Mouse (Mus musculus): ENCODE data around the gene Prlr.

DNA sequence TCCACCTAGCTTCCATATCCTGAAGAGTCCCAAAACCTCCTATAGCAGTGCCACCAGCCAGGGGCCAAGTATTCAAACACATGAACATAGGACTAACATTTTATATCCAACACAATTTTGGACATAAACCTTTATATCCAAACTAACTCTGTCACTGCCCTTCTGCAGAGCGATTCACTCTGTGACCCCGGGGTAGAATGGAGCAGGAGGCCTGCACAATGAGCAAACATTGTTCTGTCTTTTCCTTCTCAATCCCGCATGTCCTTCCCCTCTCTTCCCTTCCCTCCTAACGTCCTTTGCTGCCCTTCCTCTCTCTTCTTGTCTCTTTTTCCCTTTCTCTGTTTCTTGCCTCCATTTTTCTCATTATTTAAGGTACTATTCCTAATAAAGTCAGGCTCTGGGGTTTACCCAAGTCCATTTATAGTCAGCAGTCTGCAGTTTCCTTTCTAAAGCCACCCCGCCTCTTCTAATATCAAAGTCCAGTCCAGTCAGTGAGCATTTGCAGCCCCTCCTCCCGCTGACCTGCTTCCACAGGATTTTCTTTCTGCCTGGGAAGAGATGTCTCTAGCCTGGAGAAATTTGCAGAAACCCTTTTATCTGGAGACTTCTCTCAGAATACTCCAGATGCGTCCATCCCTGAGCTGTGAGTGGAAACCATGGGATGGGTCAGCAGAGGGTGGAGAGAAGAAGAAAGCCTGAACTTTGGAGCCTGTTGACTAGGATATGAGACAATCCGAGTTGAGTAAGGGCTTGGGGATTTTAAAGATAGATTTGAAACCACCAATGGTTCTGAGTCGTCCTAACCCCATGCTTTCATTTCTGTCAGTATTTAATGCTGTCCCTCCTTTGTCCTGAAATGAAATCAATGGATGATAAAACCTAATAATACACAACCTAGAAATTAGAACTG, 181.3 kb downstream of the Prlr start, which contains the start of gene Agxt2:
- TF ChIP-seq CTCF (conservative IDR thresholded peaks at IDR 0.05; ENCODE audit: insufficient read depth, insufficient read length, low read depth, low read length) (no peak), POLR2A (IDR thresholded peaks at IDR 0.05; ENCODE audit: low read depth, low read length) (no peak)

All from kidney, adult 2 months (tissue).